In genomic region chr6:134208180-134208952, GRCm38 (mm10) we compare ENCODE assay signal across 9 mouse cellular contexts.
A peak's percentile ranks its signal among the peaks of the same experiment; 100 is the strongest.
DNase-seq lines count a peak whose midpoint lies in the region; ATAC-seq and TF ChIP-seq lines count a peak whose summit lies in the region.
"Had no signal": no experiment of that assay in that cellular context is flagged by ENCODE, and none has a peak within 500 bp of the region (broad histone marks: within the 10 kb centered on the region; RNA-seq: fewer than 3 reads in every experiment).

No protein-coding gene starts in this region.

- DNase-seq in layer of hippocampus, adult 2 months (ENCODE audit: low spot score in 2 of 2): no peak
- no peak for DNase-seq in layer of hippocampus, postnatal 36 days
- peak; percentile 76 for DNase-seq in embryonic facial prominence, embryonic 14.5 days (ENCODE audit: low spot score)
- no peak for DNase-seq in heart, postnatal 0 days (ENCODE audit: low spot score)
- no peak for DNase-seq in thymus, postnatal 14 days
- DNase-seq in urinary bladder, adult 2 months (ENCODE audit: low spot score): no peak
- DNase-seq in thymus, postnatal 0 days (ENCODE audit: low spot score): no peak

- H3K4me1 ChIP-seq in embryonic facial prominence, embryonic 14.5 days (ENCODE audit: control insufficient read depth, insufficient read depth, low read length): peaks cover 21% of the 10 kb centered on the region
- H3K4me1 ChIP-seq in heart, postnatal 0 days (ENCODE audit: control insufficient read depth, insufficient read depth): peaks cover 28% of the 10 kb centered on the region
- peaks cover 37% of the 10 kb centered on the region for H3K4me1 ChIP-seq in neural tube, embryonic 15.5 days

- peak overlapping the region; percentile 19; the same call in 1 of the 2 replicates for H3K4me3 ChIP-seq in layer of hippocampus, adult 2 months
- H3K4me3 ChIP-seq in embryonic facial prominence, embryonic 14.5 days (ENCODE audit: low read depth, low read length): no peak overlapping the region
- no peak overlapping the region for H3K4me3 ChIP-seq in heart, postnatal 0 days (ENCODE audit: low read depth, low read length)
- H3K4me3 ChIP-seq in neural tube, embryonic 15.5 days (replicated peaks): no peak overlapping the region

- H3K36me3 ChIP-seq in embryonic facial prominence, embryonic 14.5 days (ENCODE audit: control insufficient read depth, insufficient read depth, low read length): 0 out of 2 replicates have a peak, but pooled peaks cover 5% of the 10 kb centered on the region
- no peaks in the 10 kb centered on the region for H3K36me3 ChIP-seq in heart, postnatal 0 days (replicated peaks; ENCODE audit: control insufficient read depth, insufficient read depth, low read length)
- H3K36me3 ChIP-seq in neural tube, embryonic 15.5 days: no peaks in the 10 kb centered on the region

- WGBS in embryonic facial prominence, embryonic 14.5 days: 56% methylated on average over 14 of the region's 14 CpGs
- WGBS in heart, postnatal 0 days: 45% methylated on average over 14 of the region's 14 CpGs
- 33% methylated on average over 14 of the region's 14 CpGs for WGBS in neural tube, embryonic 15.5 days

- ATAC-seq in embryonic facial prominence, embryonic 14.5 days (ENCODE audit: low read depth): peak; percentile 26; the same call in 1 of the 2 replicates
- ATAC-seq in heart, postnatal 0 days (ENCODE audit: insufficient read depth, low read depth): no peak
- ATAC-seq in neural tube, embryonic 15.5 days (ENCODE audit: low FRiP score): peak; percentile 42

- no peaks in the 10 kb centered on the region for H3K27me3 ChIP-seq in embryonic facial prominence, embryonic 14.5 days (replicated peaks; ENCODE audit: control insufficient read depth, insufficient read depth, low read length)
- no peaks in the 10 kb centered on the region for H3K27me3 ChIP-seq in heart, postnatal 0 days (ENCODE audit: control insufficient read depth, insufficient read depth, low read length)
- H3K27me3 ChIP-seq in neural tube, embryonic 15.5 days (replicated peaks): no peaks in the 10 kb centered on the region
- H3K27me3 ChIP-seq: megakaryocyte, embryonic 14.5 days had no signal

- no peak for TF ChIP-seq EP300 in heart, postnatal 0 days (IDR thresholded peaks at IDR 0.05; ENCODE audit: low read depth)

- H3K4me2 ChIP-seq in embryonic facial prominence, embryonic 14.5 days (ENCODE audit: low read depth, low read length): peak overlapping the region; percentile 37
- H3K4me2 ChIP-seq in heart, postnatal 0 days (ENCODE audit: low read depth, low read length): peak overlapping the region; percentile 8; the same call in 1 of the 2 replicates
- peak overlapping the region; percentile 31 for H3K4me2 ChIP-seq in neural tube, embryonic 15.5 days

- H3K27ac ChIP-seq in layer of hippocampus, adult 2 months: no peak overlapping the region; the same call in 1 of the 2 replicates
- H3K27ac ChIP-seq in embryonic facial prominence, embryonic 14.5 days (replicated peaks; ENCODE audit: low read depth, low read length): no peak overlapping the region; the same call in 1 of the 2 replicates
- no peak overlapping the region for H3K27ac ChIP-seq in heart, postnatal 0 days (ENCODE audit: low read depth)
- peak overlapping the region; percentile 72 for H3K27ac ChIP-seq in neural tube, embryonic 15.5 days (replicated peaks)

- TF ChIP-seq CTCF in layer of hippocampus, adult 2 months (conservative IDR thresholded peaks at IDR 0.05): no peak
- no peak for TF ChIP-seq CTCF in heart, postnatal 0 days (IDR thresholded peaks at IDR 0.05; ENCODE audit: low read depth)

- H3K9me3 ChIP-seq in embryonic facial prominence, embryonic 14.5 days (ENCODE audit: control insufficient read depth, low read length): no peaks in the 10 kb centered on the region
- H3K9me3 ChIP-seq in heart, postnatal 0 days (replicated peaks; ENCODE audit: control insufficient read depth, low read length): no peaks in the 10 kb centered on the region
- H3K9me3 ChIP-seq in neural tube, embryonic 15.5 days (replicated peaks): no peaks in the 10 kb centered on the region
- H3K9me3 ChIP-seq: megakaryocyte, embryonic 14.5 days had no signal

- H3K9ac ChIP-seq in embryonic facial prominence, embryonic 14.5 days (ENCODE audit: low read depth, low read length): no peak overlapping the region
- no peak overlapping the region for H3K9ac ChIP-seq in heart, postnatal 0 days (replicated peaks; ENCODE audit: low read depth, low read length)
- no peak overlapping the region for H3K9ac ChIP-seq in neural tube, embryonic 15.5 days (replicated peaks)
